Mouse (Mus musculus) cerebellum, adult 9-10 months (tissue): ENCODE measurements around the gene Cer1.

Source experiments
- DNase-seq: peaks from one replicate; pipeline ENCODE4 v3.0.0; 2022

Cer1 gene

DNA sequence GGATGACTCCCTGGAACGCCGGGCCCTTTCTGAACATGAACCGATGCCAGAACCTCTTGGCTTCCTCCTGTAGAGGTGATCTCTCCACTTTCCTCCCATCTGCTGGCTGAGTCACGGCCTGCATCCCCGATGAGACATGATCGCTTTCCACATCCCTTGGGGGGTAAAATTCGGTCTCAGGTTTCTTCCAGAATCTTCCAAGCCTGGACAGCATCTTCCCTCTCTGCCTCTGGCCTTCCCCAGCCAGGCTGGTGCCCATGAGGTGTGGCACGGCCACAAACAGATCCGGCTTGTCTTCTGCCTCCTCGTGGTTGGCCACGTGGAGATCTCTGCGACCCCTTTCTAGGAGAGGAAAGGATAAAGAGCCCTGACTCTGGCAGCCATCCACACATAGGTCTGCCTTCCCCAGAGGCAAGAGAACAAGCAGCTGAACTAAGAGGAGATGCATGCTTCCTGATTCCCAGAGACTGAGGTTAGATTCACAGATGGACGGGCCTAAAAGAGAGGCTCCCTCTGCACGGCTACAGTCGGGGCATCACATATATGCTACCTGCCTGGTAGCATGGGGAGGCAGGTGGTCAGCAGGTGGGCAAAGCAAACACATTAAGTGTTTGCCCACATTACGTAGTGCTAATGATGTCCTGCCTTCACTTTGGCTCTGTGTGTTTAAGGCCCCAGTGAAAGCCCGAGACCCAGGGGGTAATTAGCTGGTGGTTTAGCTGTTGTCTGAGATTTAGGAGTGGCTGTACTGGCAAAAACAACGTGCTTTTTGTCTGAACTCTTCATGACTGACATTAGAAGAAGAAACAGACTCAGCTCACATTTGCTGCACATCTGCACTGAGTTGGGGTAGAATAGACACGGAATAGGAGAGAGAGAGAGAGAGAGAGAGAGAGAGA, at the start of gene Cer1:
Gene Cer1 (minus strand): TSS at position 513 of the 899 bp plus-strand sequence.
- DNase-seq, result peak; percentile 63

- DNase-seq, result peak; percentile 60
Measured at GRCm38 (mm10) chr4:82934308-82934707, 49.4 kb upstream of the Cer1 start.

- DNase-seq, result peak; percentile 89
Measured at GRCm38 (mm10) chr4:82933698-82934210, 48.8 kb upstream of the Cer1 start.

DNA sequence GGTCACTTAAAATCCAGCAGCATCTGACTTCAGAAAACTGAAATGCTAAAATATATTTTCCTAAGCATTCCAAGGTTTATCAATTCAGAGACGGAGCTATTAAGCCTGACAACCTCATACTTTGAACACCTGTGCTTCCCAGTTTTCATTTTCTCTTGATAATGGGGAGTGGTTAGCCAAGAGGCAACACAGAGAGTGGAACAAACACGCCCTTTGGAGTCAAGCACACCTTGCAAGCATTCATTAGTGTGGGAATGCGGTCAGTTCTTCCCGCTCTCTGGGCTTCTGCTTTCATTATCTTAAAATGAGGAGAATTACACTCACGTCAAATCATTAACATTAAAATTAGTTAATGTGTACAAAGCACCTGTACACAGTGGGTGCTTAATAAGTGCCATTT, 45.1 kb upstream of the Cer1 start:
- DNase-seq, result no peak

DNA sequence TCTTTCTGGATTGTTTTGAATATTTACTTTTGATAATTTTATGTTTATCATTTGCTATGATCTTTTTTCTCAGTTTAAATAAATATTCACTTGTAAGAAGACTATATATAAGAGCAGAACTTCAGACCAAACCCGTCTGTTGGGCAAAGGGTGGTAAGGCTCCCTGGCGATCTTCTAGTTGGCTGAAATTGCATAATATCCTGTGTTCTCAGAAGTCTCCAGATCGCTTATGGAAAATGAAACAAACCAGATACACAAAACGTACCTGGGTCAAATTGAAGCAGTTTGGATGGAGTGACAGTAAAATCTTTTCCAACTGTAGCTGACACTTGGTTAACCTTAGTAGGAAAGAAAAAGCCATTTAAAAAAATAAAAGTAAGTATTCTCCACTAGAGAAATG, 37.0 kb upstream of the Cer1 start:
- no peak for DNase-seq

GRCm38 (mm10) chr4:82918625-82919024, 33.7 kb upstream of the Cer1 start:
- no peak for DNase-seq

- no peak for DNase-seq
Measured at GRCm38 (mm10) chr4:82916678-82917050, 31.7 kb upstream of the Cer1 start.

DNA sequence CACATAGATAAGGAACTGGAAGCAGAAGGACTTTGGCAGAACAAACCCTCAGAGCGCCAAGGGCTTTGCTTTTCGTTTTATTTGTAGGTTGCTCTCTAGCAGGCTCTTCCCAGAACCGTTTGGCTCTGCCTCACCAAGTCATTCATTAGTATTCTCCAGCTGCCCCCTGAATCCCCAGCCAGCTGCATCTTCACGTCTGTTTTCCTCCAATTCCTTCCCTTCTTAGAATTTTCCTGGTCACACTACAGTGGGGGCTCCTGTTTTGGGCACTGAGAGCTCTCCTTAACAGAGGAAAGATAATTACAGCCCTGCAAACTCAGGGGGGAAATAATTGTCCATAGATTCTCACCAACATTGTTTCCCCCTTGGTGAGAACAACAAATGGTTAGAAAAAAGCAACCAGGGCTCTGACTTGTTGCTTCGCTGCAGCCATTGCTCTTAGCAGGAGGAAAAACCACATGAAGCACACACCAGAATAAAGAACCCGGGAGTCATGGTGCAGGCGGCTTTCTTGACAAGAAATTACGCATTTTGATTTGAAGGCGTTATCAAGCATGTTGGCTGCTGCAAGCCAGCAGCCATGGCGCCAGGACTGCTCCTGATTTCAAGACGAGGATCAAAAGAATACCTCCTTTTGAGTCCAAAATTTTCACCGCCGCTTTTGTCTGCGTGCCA, 31.2 kb upstream of the Cer1 start:
- no peak for DNase-seq

DNA sequence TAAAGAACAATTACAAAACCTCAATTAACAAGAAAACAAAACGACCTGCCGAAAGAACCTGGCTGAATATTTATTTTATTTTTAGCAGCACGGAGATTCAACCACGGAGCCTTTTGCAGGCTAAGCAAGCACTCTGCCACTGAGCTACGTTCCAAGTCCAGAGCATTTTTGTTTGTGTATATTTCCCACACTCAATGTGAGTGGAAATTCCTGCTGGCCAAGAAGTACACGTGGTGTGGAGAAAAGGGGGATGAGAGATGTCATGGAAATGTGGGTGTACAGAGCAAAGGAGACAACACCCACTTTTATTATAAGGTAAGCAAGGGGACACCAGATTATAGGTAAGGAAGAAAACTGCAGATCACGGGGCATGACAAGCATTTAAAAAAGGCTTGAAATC, 30.6 kb upstream of the Cer1 start:
- no peak for DNase-seq

DNA sequence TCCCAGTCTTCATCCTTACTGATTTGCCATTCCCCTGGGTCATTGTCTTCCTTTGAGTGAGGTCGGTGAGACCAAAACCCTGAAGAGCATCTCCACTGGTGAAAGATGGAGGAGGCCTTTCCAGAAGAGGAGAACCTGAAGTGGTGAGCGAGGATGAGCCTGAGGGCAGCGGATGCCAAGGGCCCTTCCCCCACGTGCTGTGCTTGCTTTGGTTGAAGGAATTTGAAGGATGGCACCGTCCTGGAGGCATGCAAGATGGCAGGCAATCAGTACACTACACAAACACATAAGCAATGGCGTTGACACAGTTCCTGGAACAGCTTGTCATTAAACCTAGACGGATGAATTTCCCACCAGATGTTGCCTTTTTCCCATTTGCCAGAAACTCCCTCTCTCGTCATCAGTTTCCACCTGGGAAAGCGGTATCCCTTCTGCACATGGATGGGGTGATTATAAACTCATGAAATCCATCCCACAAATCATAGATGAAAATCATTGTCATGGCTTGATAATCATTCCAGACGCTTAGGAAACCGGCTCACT, 29.7 kb upstream of the Cer1 start:
- DNase-seq, result no peak

DNA sequence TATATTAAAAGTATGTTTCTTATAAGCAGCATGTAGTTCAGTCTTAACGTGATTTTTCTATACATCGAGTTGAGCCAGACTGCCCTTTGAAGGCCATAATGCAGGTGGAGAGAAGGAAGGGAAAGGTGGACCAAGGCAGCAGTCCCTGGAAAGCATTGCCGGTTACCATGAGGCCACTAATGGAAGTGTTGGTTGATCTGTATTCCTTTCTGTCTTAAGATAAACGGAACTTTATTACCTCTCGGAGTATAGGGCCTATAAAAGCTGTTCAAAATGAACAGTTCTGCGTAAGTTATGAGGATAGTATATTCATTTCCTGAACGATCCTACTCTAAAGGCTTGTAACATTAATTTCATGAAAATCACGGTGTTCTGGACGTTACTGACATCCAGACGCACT, 10.3 kb upstream of the Cer1 start:
- no peak for DNase-seq

DNA sequence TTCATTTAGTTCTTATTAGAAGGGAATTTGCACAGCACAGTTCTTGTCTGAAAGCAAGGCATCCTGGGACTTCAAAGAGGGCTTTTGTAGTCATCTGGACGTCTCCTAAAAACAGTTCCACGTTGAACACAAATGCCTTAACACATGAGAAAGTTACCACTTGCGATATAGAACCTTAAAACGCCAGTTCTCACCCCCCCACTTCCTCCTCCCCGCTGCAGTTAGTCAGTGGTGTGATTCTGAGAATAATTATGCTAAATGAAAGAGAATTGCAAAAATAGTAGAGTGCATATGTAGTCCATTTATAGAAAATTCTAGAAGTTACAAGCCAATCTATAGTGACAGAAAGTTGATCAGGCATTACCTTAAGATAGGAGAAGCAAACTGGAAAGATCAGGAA, 7.3 kb upstream of the Cer1 start:
- DNase-seq, result no peak

- no peak for DNase-seq
Measured at GRCm38 (mm10) chr4:82891566-82891965, 6.6 kb upstream of the Cer1 start.

DNA sequence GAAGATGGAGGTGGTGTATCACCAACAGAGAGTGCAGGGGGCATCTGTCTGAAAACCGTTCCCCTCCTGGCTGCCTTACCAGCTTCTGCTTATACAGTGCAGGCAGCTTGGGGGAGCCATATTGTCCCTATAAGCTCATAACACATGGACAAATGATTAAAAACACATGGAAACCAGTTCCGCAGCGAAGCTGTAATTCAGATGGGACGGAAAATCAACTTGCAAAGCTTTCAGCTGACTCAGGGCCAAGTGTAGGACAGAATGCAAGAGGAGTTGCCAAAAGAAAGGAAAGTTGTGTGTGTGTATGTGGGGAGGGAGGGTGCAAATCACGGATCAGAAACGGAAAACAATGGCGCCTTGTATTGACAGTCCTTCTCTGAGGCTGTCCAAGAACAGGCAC, 6.1 kb upstream of the Cer1 start:
- no peak for DNase-seq

DNA sequence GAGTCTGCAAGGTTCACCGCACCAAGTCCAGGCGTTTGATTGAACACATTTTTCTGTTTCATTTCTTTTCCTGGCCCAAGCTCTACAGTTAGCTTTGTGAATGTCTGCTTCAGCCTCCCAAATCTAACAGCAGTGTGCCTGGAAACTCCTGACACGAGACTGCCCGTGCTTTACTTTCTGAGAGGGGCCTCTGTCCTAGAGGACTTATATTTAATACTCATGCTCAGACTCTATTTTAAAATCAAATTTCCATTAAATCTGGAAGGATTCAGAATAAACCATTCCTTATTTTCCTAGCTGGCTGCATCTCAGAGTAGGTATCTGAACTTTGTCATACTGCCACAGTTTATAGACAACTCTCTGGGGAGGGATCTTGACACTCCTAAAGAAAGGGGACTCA, 5.6 kb upstream of the Cer1 start:
- no peak for DNase-seq

- DNase-seq, result no peak
Measured at GRCm38 (mm10) chr4:82886148-82886547, 1.2 kb upstream of the Cer1 start.

- DNase-seq, result no peak
Measured at GRCm38 (mm10) chr4:82885535-82885913, 576 bp upstream of the Cer1 start.

- DNase-seq, result no peak
Measured at GRCm38 (mm10) chr4:82882500-82882899, 2.4 kb downstream of the Cer1 start.

GRCm38 (mm10) chr4:82881366-82881765, 3.6 kb downstream of the Cer1 start:
- DNase-seq, result no peak

DNA sequence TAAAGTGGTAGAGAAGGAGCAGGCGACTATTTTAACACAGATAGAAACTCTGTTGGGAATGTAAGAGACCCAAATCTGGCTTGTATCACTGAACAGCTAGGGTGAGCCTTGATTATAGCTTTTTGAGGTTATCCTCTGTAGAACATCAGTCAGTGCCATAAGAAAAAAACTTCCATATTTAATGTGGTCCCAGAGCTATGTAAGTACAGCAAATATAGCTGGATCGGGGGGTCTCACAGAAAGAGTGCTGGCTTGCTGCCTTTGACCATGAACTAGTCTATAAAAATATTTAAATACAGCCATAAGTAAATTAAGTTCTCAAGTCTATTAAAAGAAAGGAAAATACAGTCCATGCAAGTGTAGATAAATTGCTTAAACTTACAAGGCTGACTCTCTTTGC, 4.7 kb downstream of the Cer1 start:
- DNase-seq, result no peak

DNA sequence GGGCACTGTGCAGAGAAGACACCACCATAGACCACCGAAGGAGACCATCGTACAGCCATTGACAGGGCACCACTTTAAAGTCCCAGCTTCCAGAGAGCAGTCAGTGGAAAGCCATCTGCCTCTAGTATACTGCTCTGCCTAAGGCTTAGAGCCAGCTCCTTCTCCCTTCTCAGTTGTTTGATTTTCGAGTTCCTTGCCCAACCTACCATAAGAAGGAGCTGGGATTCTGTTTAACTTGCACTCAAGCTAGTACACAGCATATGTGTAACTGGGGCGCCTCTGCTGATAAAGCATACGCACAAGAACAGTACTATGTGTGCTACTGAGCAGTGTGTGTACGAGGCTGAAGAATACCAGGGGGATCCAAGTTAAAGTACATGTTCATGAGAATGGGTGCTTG, 5.8 kb downstream of the Cer1 start:
- DNase-seq, result no peak

GRCm38 (mm10) chr4:82876656-82877055, 8.3 kb downstream of the Cer1 start:
- DNase-seq, result no peak

- DNase-seq, result no peak
Measured at GRCm38 (mm10) chr4:82875532-82875931, 9.4 kb downstream of the Cer1 start.

DNA sequence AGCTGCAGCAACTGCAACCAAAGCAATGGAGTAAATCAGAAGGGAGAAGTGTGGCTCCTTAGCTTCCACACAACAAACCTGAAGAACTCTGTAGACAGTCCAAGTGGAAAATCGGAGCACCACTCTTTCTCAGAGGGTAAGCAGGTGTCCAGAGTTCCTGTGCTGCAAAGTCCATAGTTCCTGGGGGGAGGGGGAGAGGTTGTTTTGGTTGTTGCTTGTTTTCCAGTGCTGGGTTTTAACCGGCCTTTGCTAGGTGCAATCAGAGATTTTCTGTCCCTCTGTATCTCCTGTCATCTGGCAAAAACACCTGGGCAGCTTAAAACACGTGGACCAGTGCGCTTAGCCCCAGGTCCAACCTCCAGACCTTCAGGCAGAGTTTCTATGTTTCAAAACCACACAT, 10.2 kb downstream of the Cer1 start:
- no peak for DNase-seq
